Mouse (Mus musculus) brain, adult 2 months (tissue): ENCODE data around the gene Aldh18a1.

Experiments used
- DNase-seq: peaks from one replicate; pipeline ENCODE4 v3.0.0; 2011; ENCODE audit warnings: low read depth, low spot score

The Aldh18a1 gene

DNA sequence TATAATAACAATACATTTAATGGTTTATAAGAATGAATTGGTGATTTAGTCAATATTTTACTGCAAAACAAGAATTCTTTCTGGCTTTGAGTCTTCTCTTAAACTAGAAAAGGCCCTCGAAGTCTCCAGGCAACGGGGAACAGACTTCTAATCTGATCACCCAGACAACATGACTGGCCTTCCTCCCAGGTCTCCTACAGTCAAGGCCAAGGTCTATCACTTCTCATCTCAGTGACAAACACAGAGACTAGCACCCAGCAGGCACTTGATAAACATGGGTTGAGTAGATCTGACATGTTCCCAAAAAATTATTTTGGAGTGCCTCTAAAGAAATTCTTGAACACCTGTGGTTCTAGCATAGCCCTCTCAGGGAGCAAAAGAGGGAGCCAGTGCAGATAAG, 57.9 kb downstream of the Aldh18a1 start:
- DNase-seq, result no peak

DNA sequence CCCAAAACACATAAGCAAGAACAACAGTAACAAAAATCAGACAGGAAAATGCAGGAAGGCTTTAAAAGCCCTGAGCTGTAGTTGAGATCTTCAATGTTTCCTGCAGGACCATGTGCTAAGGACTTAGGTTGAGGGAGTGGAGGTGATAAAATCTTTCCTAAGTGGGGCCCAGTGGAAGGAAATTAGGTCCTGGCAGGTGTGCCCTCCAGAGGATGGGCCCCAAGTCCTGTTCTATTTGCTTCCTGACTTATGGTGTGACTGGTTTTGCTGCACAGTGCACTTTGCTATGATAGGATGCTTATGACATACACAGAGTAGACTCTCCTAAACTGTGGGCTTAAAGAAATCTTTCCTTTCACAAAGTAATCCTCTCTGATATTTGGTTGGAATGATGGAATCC, 60.0 kb downstream of the Aldh18a1 start:
- DNase-seq, result no peak

- DNase-seq, result peak; percentile 58
Observed at GRCm38 (mm10) chr19:40526367-40527014, 61.8 kb downstream of the Aldh18a1 start.

DNA sequence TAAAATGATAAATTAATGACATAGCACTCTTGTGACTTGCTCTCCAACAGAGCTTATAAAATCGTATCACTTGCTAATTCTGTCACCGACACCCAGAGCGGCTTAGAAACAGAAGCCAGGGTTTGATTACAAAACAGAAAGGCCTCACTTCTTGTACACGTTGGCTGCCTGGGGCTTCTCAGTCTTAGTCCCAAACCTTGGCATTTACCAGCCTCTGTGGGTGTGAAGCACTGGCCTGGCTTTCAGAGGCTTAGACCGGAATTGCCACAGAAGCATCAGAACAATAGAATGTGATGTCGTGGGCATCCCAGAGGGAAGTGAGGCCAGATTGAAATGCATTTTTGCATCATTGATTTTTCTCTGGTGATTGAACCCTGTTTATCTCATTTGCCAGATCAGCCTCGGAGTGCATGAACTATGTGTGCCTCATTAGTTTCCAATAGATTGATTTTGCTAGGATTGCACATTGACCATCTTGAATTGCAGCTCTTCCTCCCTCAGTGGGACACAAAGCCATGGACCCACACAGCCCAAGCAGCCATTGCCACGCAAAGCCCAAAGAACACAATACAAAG, 64.7 kb downstream of the Aldh18a1 start:
- no peak for DNase-seq

GRCm38 (mm10) chr19:40520403-40520802, 67.9 kb downstream of the Aldh18a1 start:
- no peak for DNase-seq

DNA sequence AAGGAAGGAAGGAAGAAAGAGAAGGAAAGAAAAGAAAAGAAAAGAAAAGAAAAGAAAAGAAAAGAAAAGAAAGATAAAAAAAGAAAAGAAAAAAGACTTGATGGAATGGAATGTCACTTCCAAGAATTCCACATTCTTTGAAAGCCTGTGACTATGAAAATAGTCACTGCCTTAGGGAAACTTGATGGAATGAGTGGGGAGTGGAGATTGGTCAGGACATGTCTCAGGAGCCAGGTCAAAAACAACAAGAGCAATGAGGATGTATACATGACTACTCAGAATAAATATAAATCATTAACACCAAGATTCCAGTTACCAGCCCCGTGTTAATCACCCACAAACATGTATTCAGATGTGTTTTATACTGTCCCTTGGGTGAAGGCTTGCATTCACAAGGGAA, 69.6 kb downstream of the Aldh18a1 start:
- DNase-seq, result no peak

- DNase-seq, result no peak
Observed at GRCm38 (mm10) chr19:40515596-40515995, 72.7 kb downstream of the Aldh18a1 start.

GRCm38 (mm10) chr19:40514376-40514775, 73.9 kb downstream of the Aldh18a1 start:
- DNase-seq, result no peak

DNA sequence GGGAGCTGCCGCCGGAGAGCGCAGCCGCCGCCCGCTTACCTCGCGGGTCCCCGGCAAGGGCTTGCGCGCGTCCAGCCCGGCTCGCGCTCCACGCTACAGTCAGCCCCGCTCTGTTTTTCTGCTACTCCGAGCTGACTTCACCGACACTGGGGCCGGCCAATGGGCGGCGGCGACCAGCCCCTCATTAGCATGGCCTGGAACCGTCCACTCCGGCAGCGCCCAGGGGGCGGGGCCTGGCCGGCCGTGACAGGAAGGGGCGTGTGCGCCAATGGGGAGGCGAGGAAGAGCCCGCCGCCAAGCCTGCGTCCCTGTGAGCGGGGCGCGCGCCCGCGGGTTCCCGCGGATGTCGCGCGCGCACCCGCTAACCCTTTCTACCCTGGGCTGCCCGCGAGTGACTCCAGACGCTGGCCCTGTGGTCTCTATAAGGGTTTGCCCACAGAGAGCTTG, 74.6 kb downstream of the Aldh18a1 start, which contains the start of gene Sorbs1:
Sorbs1 (minus strand) TSS at position 148 of the 447 bp plus-strand sequence.
- DNase-seq, result peak; percentile 99

GRCm38 (mm10) chr19:40512500-40513421, 75.5 kb downstream of the Aldh18a1 start:
- peak; percentile 54 for DNase-seq

DNA sequence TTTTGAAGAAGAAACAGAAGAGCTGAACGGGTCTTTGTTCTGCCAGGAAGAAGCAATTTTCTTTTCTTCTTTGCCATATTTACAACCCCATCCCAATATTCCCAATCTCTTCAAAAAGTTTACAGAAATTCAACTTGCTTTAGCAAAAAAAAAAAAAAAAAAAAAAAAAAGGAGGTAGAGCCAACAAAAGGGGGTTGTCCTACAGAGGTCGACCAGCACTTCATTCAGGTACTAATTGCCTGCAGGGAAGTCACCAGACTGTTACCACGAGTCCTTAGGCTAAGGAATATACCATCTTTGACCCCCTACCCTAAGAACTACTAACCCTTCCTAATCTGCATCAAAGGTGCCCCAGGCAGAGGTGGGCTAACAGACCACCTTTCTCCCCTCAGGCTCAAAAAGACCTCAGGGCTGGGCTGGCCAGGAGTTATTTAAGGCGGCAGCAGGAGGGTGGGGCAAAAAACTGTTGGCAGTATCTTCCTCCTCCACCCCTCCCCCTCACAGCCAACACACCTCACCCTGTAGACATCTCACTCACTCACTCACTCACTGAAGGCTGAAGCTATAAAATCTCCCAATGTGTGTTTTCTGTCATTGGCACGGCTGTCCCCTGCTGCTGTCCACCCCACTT, 76.5 kb downstream of the Aldh18a1 start:
- peak; percentile 58 for DNase-seq

DNA sequence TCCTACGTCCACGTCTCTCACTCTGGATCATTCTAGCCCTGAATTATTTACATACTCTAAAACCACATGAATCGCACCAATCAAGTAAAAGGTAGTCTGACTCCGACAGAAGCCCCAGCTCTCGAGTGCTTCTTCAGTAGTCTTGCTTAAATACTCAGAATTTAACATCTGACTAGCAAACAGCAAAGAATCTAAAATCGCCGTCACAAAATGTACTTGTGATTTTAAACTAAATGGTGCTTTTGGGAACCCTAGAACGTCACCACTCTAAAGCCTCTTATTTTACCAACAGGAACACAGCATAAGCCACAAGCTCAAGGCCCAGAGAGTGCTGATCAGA, 77.2 kb downstream of the Aldh18a1 start:
- peak; percentile 57 for DNase-seq

DNA sequence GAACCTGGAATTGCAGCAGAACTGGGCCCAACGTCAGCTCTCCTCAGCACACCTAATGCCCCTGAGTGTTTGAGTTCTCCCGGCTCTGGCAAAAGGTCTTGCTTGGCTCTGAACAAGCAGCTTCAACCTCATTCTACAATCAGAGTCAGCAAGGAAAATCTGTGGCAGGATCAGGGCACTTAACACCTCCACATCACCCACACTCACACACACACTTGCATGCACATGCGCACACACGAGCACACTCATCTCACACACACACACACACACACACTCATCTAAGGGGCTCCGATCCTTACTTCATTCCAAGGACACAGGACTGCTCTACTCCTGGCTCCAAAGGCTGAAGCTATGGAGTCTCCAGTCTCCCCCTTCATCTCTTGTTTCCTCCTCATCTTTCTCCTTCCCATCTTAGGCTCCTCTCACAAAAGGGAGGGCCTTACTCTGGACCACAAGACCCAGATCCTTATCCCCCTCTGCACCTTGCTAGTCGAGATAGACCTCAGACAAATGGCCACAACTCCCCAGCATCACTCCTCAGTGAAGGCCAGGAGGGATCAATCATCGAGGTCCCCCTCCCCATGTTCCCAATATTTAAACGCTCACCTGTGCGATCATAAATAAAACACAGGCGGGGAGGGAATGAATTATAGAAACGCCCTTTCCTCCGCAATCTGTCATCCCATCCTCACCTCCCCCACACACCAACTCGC, 77.7 kb downstream of the Aldh18a1 start:
- DNase-seq, result peak; percentile 77

- DNase-seq, result no peak
Observed at GRCm38 (mm10) chr19:40509274-40509673, 79.0 kb downstream of the Aldh18a1 start.

GRCm38 (mm10) chr19:40508851-40509250, 79.4 kb downstream of the Aldh18a1 start:
- no peak for DNase-seq

- DNase-seq, result no peak
Observed at GRCm38 (mm10) chr19:40506965-40507364, 81.3 kb downstream of the Aldh18a1 start.

DNA sequence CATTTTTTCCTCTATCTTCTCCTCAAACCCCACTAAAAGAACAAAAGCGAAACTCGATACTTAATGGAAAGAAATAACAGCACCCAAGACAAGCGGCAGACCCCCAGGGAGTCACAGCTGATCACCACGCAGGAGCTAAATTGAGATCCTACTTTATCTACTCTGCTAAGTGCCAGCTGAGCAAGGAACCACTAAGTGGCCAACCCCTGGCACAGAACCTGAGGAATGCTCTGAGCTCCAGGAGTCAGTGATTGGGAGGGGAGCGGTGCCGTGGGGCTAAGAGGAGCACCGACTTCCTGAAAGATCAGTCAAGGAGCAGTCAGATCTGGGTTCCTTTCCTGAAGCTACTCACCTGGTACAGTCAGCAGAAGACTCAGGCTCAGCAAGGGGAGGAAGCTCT, 83.9 kb downstream of the Aldh18a1 start:
- no peak for DNase-seq
